10 mouse cellular contexts compared by ENCODE assay signal in the genomic region with DNA sequence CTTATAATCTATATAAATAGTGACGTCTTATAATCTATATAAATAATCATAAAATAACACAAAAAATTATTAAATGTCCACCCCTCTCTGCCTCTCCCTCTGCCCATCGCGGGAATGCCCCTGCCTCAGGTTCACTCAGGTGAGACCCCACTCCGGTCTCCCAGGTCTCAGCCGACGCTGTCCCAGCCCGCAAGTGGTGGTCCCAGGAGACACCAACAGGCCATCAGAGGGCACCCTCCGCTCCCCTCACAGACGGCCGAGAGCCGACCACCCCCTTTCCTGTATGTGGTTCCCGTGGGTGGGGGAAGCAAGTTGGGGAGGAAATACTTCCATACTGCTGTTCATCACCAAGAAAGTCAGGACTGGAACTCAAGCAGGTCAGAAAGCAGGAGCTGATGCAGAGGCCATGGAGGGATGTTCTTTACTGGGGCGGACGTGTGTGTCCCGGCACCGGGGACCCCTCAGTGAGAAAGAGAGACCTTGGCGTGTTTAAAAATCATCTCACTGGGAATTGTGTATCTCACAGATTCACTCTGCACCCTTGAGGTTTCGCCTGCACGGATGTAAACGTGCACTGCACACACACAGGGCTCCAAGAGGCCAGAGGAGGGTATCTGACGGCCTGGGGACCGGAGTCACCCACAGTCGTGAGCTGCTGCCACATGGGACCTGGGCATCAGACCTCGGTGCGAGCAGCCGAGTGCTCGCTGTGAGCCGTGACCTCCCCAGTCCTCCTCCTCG. TPM values are rescaled to one million over a fixed set of nuclear protein-coding genes. Genes with fewer than 3 reads are reported as not detected.
DNase-seq lines count a peak whose midpoint lies in the region; ATAC-seq and TF ChIP-seq lines count a peak whose summit lies in the region.
"Had no signal": no experiment of that assay in that cellular context is flagged by ENCODE, and none has a peak within 500 bp of the region (broad histone marks: within the 10 kb centered on the region; RNA-seq: fewer than 3 reads in every experiment).

No protein-coding gene starts in this region.

- peak overlapping the region; percentile 60 for H3K4me2 ChIP-seq in hindbrain, embryonic 12.5 days (replicated peaks)
- peak overlapping the region; percentile 47 for H3K4me2 ChIP-seq in midbrain, embryonic 11.5 days

- 49% methylated on average over 29 of the region's 29 CpGs for WGBS in hindbrain, embryonic 12.5 days
- 51% methylated on average over 29 of the region's 29 CpGs for WGBS in midbrain, embryonic 11.5 days

- no peak for TF ChIP-seq CTCF in E14TG2a.4 (conservative IDR thresholded peaks at IDR 0.05; ENCODE audit: low read length)

- H3K4me1 ChIP-seq in E14TG2a.4 (replicated peaks; ENCODE audit: low read depth, low read length), result peaks cover 11% of the 10 kb centered on the region
- H3K4me1 ChIP-seq in hindbrain, embryonic 12.5 days, result peaks cover 5% of the 10 kb centered on the region; the same call in 1 of the 2 replicates
- H3K4me1 ChIP-seq in midbrain, embryonic 11.5 days (ENCODE audit: control insufficient read depth, insufficient read depth, low read length), result no peaks in the 10 kb centered on the region

- H3K27me3 ChIP-seq in E14TG2a.4 (ENCODE audit: insufficient read depth, low read length), result peaks cover 12% of the 10 kb centered on the region
- H3K27me3 ChIP-seq in hindbrain, embryonic 12.5 days, result peaks cover 5% of the 10 kb centered on the region; the same call in 1 of the 2 replicates
- no peaks in the 10 kb centered on the region for H3K27me3 ChIP-seq in midbrain, embryonic 11.5 days (ENCODE audit: control insufficient read depth, insufficient read depth, low read length)

- H3K9ac ChIP-seq in hindbrain, embryonic 12.5 days, result peak overlapping the region; percentile 43; the same call in 1 of the 2 replicates
- peak overlapping the region; percentile 44 for H3K9ac ChIP-seq in midbrain, embryonic 11.5 days (ENCODE audit: low read length)

- no peak; the same call in 1 of the 2 replicates for ATAC-seq in hindbrain, embryonic 12.5 days (ENCODE audit: low FRiP score)
- ATAC-seq in midbrain, embryonic 11.5 days (ENCODE audit: low FRiP score), result no peak

- no peak overlapping the region for H3K27ac ChIP-seq in hindbrain, embryonic 12.5 days
- H3K27ac ChIP-seq in midbrain, embryonic 11.5 days (ENCODE audit: low read depth, low read length), result no peak overlapping the region

- no peaks in the 10 kb centered on the region for H3K36me3 ChIP-seq in E14TG2a.4 (ENCODE audit: insufficient read depth, low read length)
- H3K36me3 ChIP-seq in hindbrain, embryonic 12.5 days, result no peaks in the 10 kb centered on the region
- no peaks in the 10 kb centered on the region for H3K36me3 ChIP-seq in midbrain, embryonic 11.5 days (ENCODE audit: control insufficient read depth, insufficient read depth, low read length)

- DNase-seq in cerebellum, postnatal 10 days, result peak; percentile 13 to 22
- no peak for DNase-seq in cerebellum, postnatal 36 days
- no peak for DNase-seq in midbrain, embryonic 11.5 days (ENCODE audit: low spot score, missing footprints)
- no peak for DNase-seq in T-cell, adult 2 months (ENCODE audit: low spot score)
- DNase-seq in kidney, adult 8-10 months, result no peak
- DNase-seq in cerebellum, adult 11-12 months, result no peak

- peak overlapping the region; percentile 46 for H3K4me3 ChIP-seq in E14TG2a.4 (replicated peaks; ENCODE audit: low read length)
- peak overlapping the region; percentile 33 for H3K4me3 ChIP-seq in hindbrain, embryonic 12.5 days
- peak overlapping the region; percentile 25 for H3K4me3 ChIP-seq in midbrain, embryonic 11.5 days (ENCODE audit: low read depth, low read length)
- H3K4me3 ChIP-seq: erythroblast, embryonic 14.5 days had no signal

- peaks cover 6% of the 10 kb centered on the region for H3K9me3 ChIP-seq in E14TG2a.4 (ENCODE audit: low read length)
- H3K9me3 ChIP-seq in hindbrain, embryonic 12.5 days (replicated peaks), result no peaks in the 10 kb centered on the region
- H3K9me3 ChIP-seq in midbrain, embryonic 11.5 days (ENCODE audit: control insufficient read depth, low read length), result no peaks in the 10 kb centered on the region

RNA-seq across cellular contexts. Expression of a gene that starts 9.1 kb away (rescaled TPM):
- polyA plus RNA-seq in hindbrain, embryonic 12.5 days (2016; fragmentation: Nextera tagmentation; extraction: Ambion mirVana), result not detected in 2 replicates
- not detected in 2 replicates for polyA plus RNA-seq in midbrain, embryonic 11.5 days (2014; fragmentation: Nextera tagmentation; extraction: Ambion mirVana)
- polyA plus RNA-seq: erythroblast, embryonic 14.5 days; small intestine, adult 2 months had no signal

RNA-seq across cellular contexts. Expression of a gene that starts 33.7 kb away (rescaled TPM):
- polyA plus RNA-seq in hindbrain, embryonic 12.5 days (2016; fragmentation: Nextera tagmentation; extraction: Ambion mirVana), result 70.1 and 73.7 TPM in 2 replicates
- 42.9 and 47.4 TPM in 2 replicates for polyA plus RNA-seq in midbrain, embryonic 11.5 days (2014; fragmentation: Nextera tagmentation; extraction: Ambion mirVana)
- polyA plus RNA-seq: erythroblast, embryonic 14.5 days had no signal

RNA-seq across cellular contexts. Expression of a gene that starts 57.7 kb away (rescaled TPM):
- polyA plus RNA-seq in hindbrain, embryonic 12.5 days (2016; fragmentation: Nextera tagmentation; extraction: Ambion mirVana), result 11.7 and 13.1 TPM in 2 replicates
- 8.2 TPM in 2 replicates for polyA plus RNA-seq in midbrain, embryonic 11.5 days (2014; fragmentation: Nextera tagmentation; extraction: Ambion mirVana)

Comparison
In these comparisons a context has a peak if more than half of its experiments do, and no peak if none do; other contexts are left out.
1. DNase-seq: peak in cerebellum, postnatal 10 days (2 of 2); none in cerebellum, postnatal 36 days (0 of 2), midbrain, embryonic 11.5 days (single experiment), T-cell, adult 2 months (single experiment), kidney, adult 8-10 months (0 of 2) and cerebellum, adult 11-12 months (single experiment).
2. Peak in every context shown above with its lines, with median percentiles within 50 percentile points of each other: H3K4me3 ChIP-seq.